Mouse (Mus musculus): ENCODE measurements around the gene Pdhx.

DNA sequence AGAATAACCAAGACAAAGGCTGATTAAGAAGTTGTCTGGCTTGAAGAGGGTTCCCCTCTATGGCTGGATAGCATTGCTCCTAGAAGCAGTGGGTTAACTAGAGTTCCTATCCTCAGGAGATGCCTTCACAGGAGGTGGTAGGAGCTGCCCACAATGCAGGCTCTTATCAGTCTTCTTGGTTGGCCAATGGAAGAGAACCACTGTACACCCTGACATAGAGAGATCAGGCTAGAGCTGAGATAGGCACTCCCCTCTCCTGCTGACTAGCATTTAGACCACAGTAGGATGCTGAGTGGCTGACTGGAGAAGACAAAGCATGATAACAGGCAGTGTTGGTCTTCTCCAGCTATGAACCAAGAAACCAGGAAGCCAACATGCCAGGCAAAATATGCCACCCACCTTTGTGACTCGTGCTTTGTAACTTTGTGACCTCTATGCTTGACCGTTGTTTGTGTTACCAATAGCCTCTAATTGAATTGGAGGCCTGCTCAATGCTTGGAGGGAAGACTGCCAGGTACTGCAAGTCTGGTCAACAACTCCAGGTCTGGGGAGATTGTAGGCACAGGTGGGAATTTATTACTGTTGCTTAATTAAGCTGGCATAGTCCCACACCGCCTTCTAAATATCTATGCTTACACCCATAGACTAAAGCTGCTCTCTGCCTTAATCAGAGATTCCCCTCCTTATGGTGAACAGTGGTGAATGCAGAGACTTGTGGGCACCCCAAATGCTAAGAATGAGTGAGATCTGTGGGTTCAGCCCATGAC lies 79.3 kb downstream of the Pdhx start:
- TF ChIP-seq POLR2A (IDR thresholded peaks at IDR 0.05; ENCODE audit: low read depth, low read length) (no peak), CTCF (IDR thresholded peaks at IDR 0.05; ENCODE audit: borderline replicate concordance, insufficient read depth, low read length) (no peak)
